ENCODE assay signal across 28 mouse cellular contexts in genomic region chr5:75671136-75671788, GRCm38 (mm10).
A peak's percentile ranks its signal among the peaks of the same experiment; 100 is the strongest.
DNase-seq lines count a peak whose midpoint lies in the region; ATAC-seq lines count a peak whose summit lies in the region.
"Had no signal": no experiment of that assay in that cellular context is flagged by ENCODE, and none has a peak within 500 bp of the region (broad histone marks: within the 10 kb centered on the region; RNA-seq: fewer than 3 reads in every experiment).

No protein-coding gene starts in this region.

- no peak overlapping the region for H3K9ac ChIP-seq in heart, embryonic 11.5 days (ENCODE audit: low read depth, low read length)
- H3K9ac ChIP-seq: embryonic facial prominence, embryonic 13.5 days; forebrain, embryonic 12.5 days; heart, embryonic 13.5 days; hindbrain, embryonic 12.5 days; hindbrain, embryonic 15.5 days had no signal

- H3K27ac ChIP-seq in heart, embryonic 11.5 days (ENCODE audit: low read depth, low read length), result no peak overlapping the region
- H3K27ac ChIP-seq: embryonic facial prominence, embryonic 10.5 days; embryonic facial prominence, embryonic 13.5 days; forebrain, embryonic 12.5 days; heart, embryonic 13.5 days; hindbrain, embryonic 12.5 days; hindbrain, embryonic 15.5 days had no signal

- intact Hi-C loops in left cerebral cortex, postnatal 4 days (cut with DNase I), result no loop called here

- peak; percentile 65 for DNase-seq in heart, adult 11 months
- peak; percentile 22 for DNase-seq in 416B (ENCODE audit: low read depth)
- no peak for DNase-seq in layer of hippocampus, adult 9-11 months
- DNase-seq in lung, adult 18-20 months, result no peak
- DNase-seq in left cerebral cortex, postnatal 4 days, result no peak
- DNase-seq: adrenal gland, adult 8-10 months; adrenal gland, postnatal 25 days; cerebellum, adult 18-20 months; cerebellum, adult 9-11 months; cerebellum, postnatal 25 days; embryo, embryonic 11 days; gastrocnemius, postnatal 10 days; gastrocnemius, postnatal 36 days; heart, adult 18-20 months; heart, postnatal 14 days; heart, postnatal 4 days had no signal

- no peaks in the 10 kb centered on the region for H3K9me3 ChIP-seq in heart, embryonic 11.5 days (replicated peaks; ENCODE audit: control insufficient read depth, low read length)
- H3K9me3 ChIP-seq in megakaryocyte, embryonic 14.5 days, result peaks cover 7% of the 10 kb centered on the region
- H3K9me3 ChIP-seq: embryonic facial prominence, embryonic 10.5 days; embryonic facial prominence, embryonic 13.5 days; forebrain, embryonic 12.5 days; hindbrain, embryonic 15.5 days had no signal

- H3K4me2 ChIP-seq in heart, embryonic 11.5 days, result no peak overlapping the region
- H3K4me2 ChIP-seq: embryonic facial prominence, embryonic 13.5 days; forebrain, embryonic 12.5 days; heart, embryonic 13.5 days; hindbrain, embryonic 12.5 days; hindbrain, embryonic 15.5 days had no signal

- H3K36me3 ChIP-seq in heart, embryonic 11.5 days (ENCODE audit: control insufficient read depth, insufficient read depth, low read length), result no peaks in the 10 kb centered on the region
- H3K36me3 ChIP-seq in megakaryocyte, embryonic 14.5 days (replicated peaks; ENCODE audit: low read length), result no peaks in the 10 kb centered on the region
- H3K36me3 ChIP-seq: embryonic facial prominence, embryonic 10.5 days; embryonic facial prominence, embryonic 13.5 days; forebrain, embryonic 12.5 days; heart, embryonic 13.5 days; hindbrain, embryonic 12.5 days; hindbrain, embryonic 15.5 days had no signal

- 80% methylated on average over 5 of the region's 5 CpGs for WGBS in heart, embryonic 11.5 days (ENCODE audit: insufficient replicate concordance)

- no peak for ATAC-seq in heart, embryonic 11.5 days (replicated peaks; ENCODE audit: insufficient number of reproducible peaks, low FRiP score, low TSS enrichment)
- peak; percentile 88 for ATAC-seq in granulocyte monocyte progenitor cell, adult 5-6 weeks (replicated peaks; ENCODE audit: poor library complexity, severe bottlenecking)
- ATAC-seq: activated CD4-positive, CD25-positive, alpha-beta regulatory T cell, adult 4 months; forebrain, embryonic 16.5 days had no signal

- H3K4me3 ChIP-seq in heart, embryonic 11.5 days (ENCODE audit: low read depth, low read length), result no peak overlapping the region
- H3K4me3 ChIP-seq in megakaryocyte, embryonic 14.5 days (replicated peaks), result peak overlapping the region; percentile 42
- H3K4me3 ChIP-seq: embryonic facial prominence, embryonic 10.5 days; embryonic facial prominence, embryonic 13.5 days; erythroblast, embryonic 14.5 days; forebrain, embryonic 12.5 days; heart, embryonic 13.5 days; hindbrain, embryonic 12.5 days; hindbrain, embryonic 15.5 days had no signal

- H3K27me3 ChIP-seq in heart, embryonic 11.5 days (ENCODE audit: control insufficient read depth, insufficient read depth, low read length), result no peaks in the 10 kb centered on the region
- H3K27me3 ChIP-seq in megakaryocyte, embryonic 14.5 days (replicated peaks), result peaks cover 5% of the 10 kb centered on the region
- H3K27me3 ChIP-seq: embryonic facial prominence, embryonic 13.5 days; forebrain, embryonic 12.5 days; heart, embryonic 13.5 days; hindbrain, embryonic 12.5 days; hindbrain, embryonic 15.5 days had no signal

- H3K4me1 ChIP-seq in heart, embryonic 11.5 days (ENCODE audit: control insufficient read depth, insufficient read depth, low read length), result no peaks in the 10 kb centered on the region
- peaks cover 19% of the 10 kb centered on the region for H3K4me1 ChIP-seq in megakaryocyte, embryonic 14.5 days
- H3K4me1 ChIP-seq: embryonic facial prominence, embryonic 10.5 days; embryonic facial prominence, embryonic 13.5 days; forebrain, embryonic 12.5 days; heart, embryonic 13.5 days; hindbrain, embryonic 12.5 days; hindbrain, embryonic 15.5 days had no signal

Comparison
In these comparisons a context has a peak if more than half of its experiments do, and no peak if none do; other contexts are left out.
1. DNase-seq: peak in heart, adult 11 months (single experiment) and 416B (single experiment); none in layer of hippocampus, adult 9-11 months (single experiment), lung, adult 18-20 months (0 of 2) and left cerebral cortex, postnatal 4 days (single experiment).